Mouse (Mus musculus) stomach, embryonic 14.5 days (tissue): Measurements from ENCODE around the gene Tjp2. TPM values are rescaled to one million over a fixed set of nuclear protein-coding genes. Genes with fewer than 3 reads are reported as not detected.

Experiments used
- ATAC-seq: fragments of 200-750 bp; cut with Nextera tagmentation; 2 replicates; pipeline ENCODE4 v1.8.0; 2017; ENCODE audit warnings: low read depth, moderate TSS enrichment; ENCODE audit not compliant: insufficient number of reproducible peaks, insufficient read depth, low FRiP score
- H3K27ac ChIP-seq: fragments of 300-500 bp; sonication (generic); 2 replicates; pipeline ENCODE4 v1.5.1; 2014; ENCODE audit warnings: mild to moderate bottlenecking, low read length, moderate library complexity, mixed read lengths
- H3K27me3 ChIP-seq: fragments of 300-500 bp; sonication (generic); 2 replicates; pipeline ENCODE4 v1.6.1; 2014; ENCODE audit warnings: low read length, control low read depth, mixed read lengths; ENCODE audit not compliant: control insufficient read depth, insufficient read depth
- H3K36me3 ChIP-seq: fragments of 300-500 bp; sonication (generic); 2 replicates; pipeline ENCODE4 v1.6.1; 2014; ENCODE audit warnings: mild to moderate bottlenecking, control low read depth, low read length, moderate library complexity, mixed read lengths; ENCODE audit not compliant: control insufficient read depth, insufficient read depth
- H3K4me1 ChIP-seq: fragments of 300-500 bp; sonication (generic); 2 replicates; pipeline ENCODE4 v1.6.1; 2014; ENCODE audit warnings: low read length, control low read depth, mixed read lengths; ENCODE audit not compliant: control insufficient read depth, insufficient read depth
- H3K4me2 ChIP-seq: fragments of 300-500 bp; sonication (generic); replicated peaks from 2 replicates; pipeline ENCODE4 v1.6.1; 2014; ENCODE audit warnings: low read depth, low read length, control low read depth
- H3K4me3 ChIP-seq: fragments of 300-500 bp; sonication (generic); 2 replicates; pipeline ENCODE4 v1.5.1; 2014; ENCODE audit warnings: low read depth, low read length, control low read depth
- H3K9ac ChIP-seq: fragments of 300-500 bp; sonication (generic); replicated peaks from 2 replicates; pipeline ENCODE4 v1.6.1; 2014; ENCODE audit warnings: low read depth, mild to moderate bottlenecking, control low read depth, low read length, moderate library complexity, mixed read lengths
- H3K9me3 ChIP-seq: fragments of 300-500 bp; sonication (generic); 2 replicates; pipeline ENCODE4 v1.6.1; 2016; ENCODE audit warnings: low read depth, low read length, control low read depth; ENCODE audit not compliant: control insufficient read depth
- WGBS: fragments of 180-500 bp; shearing (Covaris S2); extraction: QIAGEN DNeasy Blood & Tissue Kit; methylation state at CpG from one replicate; pipeline ENCODE4 v1.1.7; 2014; 5-methylcytosine and 5-hydroxymethylcytosine counted together
- polyA plus RNA-seq: library from polyadenylated mRNA; unstranded; fragments of >200 nt; fragmentation: Nextera tagmentation; extraction: Ambion mirVana; gene quantifications from 2 replicates; pipeline ENCODE4 v1.2.1, GENCODE M21; 2014

Tjp2 gene
- polyA plus RNA-seq, 1 experiment from 2014 or later: 38.6 TPM

- Histone ChIP-seq H3K27me3 (no peaks in the 10 kb centered on the region), H3K9me3 (no peaks in the 10 kb centered on the region), H3K9ac (no peak overlapping the region), H3K36me3 (no peaks in the 10 kb centered on the region), H3K27ac (peak overlapping the region; percentile 10; the same call in 1 of the 2 replicates), H3K4me3 (no peak overlapping the region), H3K4me2 (no peak overlapping the region), H3K4me1 (no peaks in the 10 kb centered on the region)
- WGBS: 67% methylated on average over 12 of the region's 12 CpGs
- ATAC-seq: no peak
These were observed 34.8 kb upstream of the Tjp2 start for GRCm38 (mm10) chr19:24259390-24260351.

GRCm38 (mm10) chr19:24258368-24258767 is 33.5 kb upstream of the Tjp2 start:
- no peaks in the 10 kb centered on the region for H3K4me1 ChIP-seq
- H3K36me3 ChIP-seq: no peaks in the 10 kb centered on the region
- no peak for ATAC-seq
- H3K4me3 ChIP-seq: no peak overlapping the region
- H3K27ac ChIP-seq: no peak overlapping the region; the same call in 1 of the 2 replicates
- WGBS: 54% methylated on average over 5 of the region's 5 CpGs
- no peak overlapping the region for H3K9ac ChIP-seq
- no peaks in the 10 kb centered on the region for H3K27me3 ChIP-seq
- H3K9me3 ChIP-seq: no peaks in the 10 kb centered on the region
- H3K4me2 ChIP-seq: no peak overlapping the region

DNA sequence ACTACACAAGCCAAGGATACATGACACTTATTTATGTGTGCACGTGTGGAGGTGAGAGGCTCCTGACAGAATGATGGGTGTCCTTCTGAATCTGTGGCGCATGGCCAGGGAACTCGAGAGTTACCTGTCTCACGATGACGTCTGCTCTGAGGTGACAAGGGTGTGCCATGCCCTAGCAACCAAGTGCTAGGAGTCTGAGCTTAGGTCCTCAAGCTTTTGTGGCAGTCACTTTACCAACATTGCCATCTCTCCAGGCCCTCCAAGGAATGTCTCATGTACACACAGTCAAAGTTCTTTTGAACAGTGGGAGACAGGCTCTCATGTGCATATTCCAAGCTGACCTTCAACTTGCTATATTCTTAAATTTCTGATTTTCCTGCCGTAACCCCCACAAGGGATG is 33.1 kb upstream of the Tjp2 start:
- no peak overlapping the region for H3K4me3 ChIP-seq
- no peaks in the 10 kb centered on the region for H3K9me3 ChIP-seq
- no peaks in the 10 kb centered on the region for H3K4me1 ChIP-seq
- no peaks in the 10 kb centered on the region for H3K27me3 ChIP-seq
- no peak overlapping the region for H3K9ac ChIP-seq
- no peak overlapping the region for H3K4me2 ChIP-seq
- no peak overlapping the region; the same call in 1 of the 2 replicates for H3K27ac ChIP-seq
- ATAC-seq: no peak
- WGBS: 84% methylated on average over 6 of the region's 6 CpGs
- no peaks in the 10 kb centered on the region for H3K36me3 ChIP-seq

- H3K9ac ChIP-seq: no peak overlapping the region
- H3K4me1 ChIP-seq: peaks cover 10% of the 10 kb centered on the region
- 16% methylated on average over 9 of the region's 9 CpGs for WGBS
- no peaks in the 10 kb centered on the region for H3K27me3 ChIP-seq
- H3K4me2 ChIP-seq: no peak overlapping the region
- H3K36me3 ChIP-seq: no peaks in the 10 kb centered on the region
- no peaks in the 10 kb centered on the region for H3K9me3 ChIP-seq
- H3K4me3 ChIP-seq: no peak overlapping the region
- H3K27ac ChIP-seq: no peak overlapping the region
- no peak for ATAC-seq
These were observed 28.9 kb upstream of the Tjp2 start for GRCm38 (mm10) chr19:24253657-24254260.

DNA sequence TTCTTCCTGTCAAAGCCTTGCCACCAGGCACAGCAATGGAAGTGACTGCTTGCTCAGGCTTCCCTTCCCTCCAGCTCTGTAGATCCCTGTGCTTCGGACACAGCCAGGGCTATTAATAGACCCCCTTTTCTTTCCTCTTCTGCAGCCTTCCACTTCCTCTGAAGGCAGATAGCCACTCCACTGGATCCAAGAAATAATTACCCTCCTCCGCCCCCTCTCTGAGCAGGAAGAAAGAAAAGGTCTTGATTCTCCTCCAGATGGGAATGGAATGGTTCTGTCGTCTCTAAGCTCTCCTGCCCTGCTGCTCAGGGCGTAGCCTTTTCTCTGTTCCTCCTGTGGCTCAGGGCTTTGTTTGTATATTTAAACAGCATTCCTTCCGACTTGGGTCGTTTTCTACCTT is 27.0 kb upstream of the Tjp2 start:
- 0 out of 2 replicates have a peak, but pooled peaks have one; percentile 46 for ATAC-seq
- WGBS: 5% methylated on average over 6 of the region's 6 CpGs
- peak overlapping the region; percentile 56; the same call in 1 of the 2 replicates for H3K27ac ChIP-seq

GRCm38 (mm10) chr19:24243340-24243739 is 18.5 kb upstream of the Tjp2 start:
- Histone ChIP-seq H3K4me3 (no peak overlapping the region), H3K4me2 (no peak overlapping the region), H3K27ac (no peak overlapping the region), H3K9ac (no peak overlapping the region), H3K36me3 (no peaks in the 10 kb centered on the region), H3K27me3 (no peaks in the 10 kb centered on the region), H3K9me3 (no peaks in the 10 kb centered on the region), H3K4me1 (peaks cover 8% of the 10 kb centered on the region)
- ATAC-seq: no peak
- WGBS: 83% methylated on average over 6 of the region's 6 CpGs

More for the DNA sequence above, 27.0 kb upstream of the Tjp2 start:
- no peaks in the 10 kb centered on the region for H3K27me3 ChIP-seq
- no peaks in the 10 kb centered on the region for H3K9me3 ChIP-seq
- H3K9ac ChIP-seq: no peak overlapping the region
- no peak overlapping the region for H3K4me3 ChIP-seq
- H3K4me1 ChIP-seq: peaks cover 10% of the 10 kb centered on the region
- H3K36me3 ChIP-seq: no peaks in the 10 kb centered on the region
- H3K4me2 ChIP-seq: peak overlapping the region; percentile 26; the same call in 1 of the 2 replicates

- ATAC-seq: no peak
These were observed 17.1 kb upstream of the Tjp2 start for GRCm38 (mm10) chr19:24241799-24242546.

DNA sequence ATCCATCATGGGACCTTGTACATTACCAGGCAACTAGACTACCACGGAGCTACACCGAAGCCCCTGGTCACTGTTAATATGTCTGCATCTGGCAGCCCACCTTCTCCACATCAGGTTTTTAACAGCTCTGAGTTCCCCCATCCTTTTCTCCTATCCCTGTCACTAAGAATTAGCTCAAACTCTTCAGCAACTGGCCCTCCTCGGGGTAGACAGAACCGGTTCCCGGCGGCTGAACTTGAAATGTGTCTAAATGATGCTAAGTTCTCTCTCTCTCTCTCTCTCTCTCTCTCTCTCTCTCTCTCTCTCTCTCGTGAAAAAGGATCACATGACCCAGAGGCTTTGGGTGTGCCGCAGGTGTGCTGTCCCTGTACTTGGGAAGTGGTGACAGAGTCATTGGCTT is 16.4 kb upstream of the Tjp2 start:
- Histone ChIP-seq H3K4me1 (peaks cover 8% of the 10 kb centered on the region), H3K4me3 (no peak overlapping the region), H3K27me3 (no peaks in the 10 kb centered on the region), H3K9me3 (no peaks in the 10 kb centered on the region), H3K27ac (no peak overlapping the region), H3K4me2 (no peak overlapping the region), H3K36me3 (no peaks in the 10 kb centered on the region), H3K9ac (no peak overlapping the region)
- no peak for ATAC-seq
- WGBS: 75% methylated on average over 8 of the region's 8 CpGs

More at GRCm38 (mm10) chr19:24241799-24242546, 17.1 kb upstream of the Tjp2 start:
- Histone ChIP-seq H3K9me3 (no peaks in the 10 kb centered on the region), H3K9ac (no peak overlapping the region), H3K4me3 (no peak overlapping the region), H3K4me1 (peaks cover 8% of the 10 kb centered on the region), H3K4me2 (no peak overlapping the region), H3K27ac (no peak overlapping the region), H3K36me3 (no peaks in the 10 kb centered on the region), H3K27me3 (no peaks in the 10 kb centered on the region)
- 17% methylated on average over 14 of the region's 14 CpGs for WGBS
